Mouse (Mus musculus) layer of hippocampus, adult 9-10 months (tissue): ENCODE results near the gene Celf2.

Experiments used
- DNase-seq: peaks from one replicate; pipeline ENCODE4 v3.0.0; 2022; ENCODE audit warnings: low spot score

Celf2 gene

GRCm38 (mm10) chr2:6867297-6867696, 642.1 kb downstream of the Celf2 start:
- DNase-seq: no peak

- no peak for DNase-seq
Observed at GRCm38 (mm10) chr2:6865785-6866184, 643.6 kb downstream of the Celf2 start.

- DNase-seq: no peak
Observed at GRCm38 (mm10) chr2:6850102-6850644, 659.2 kb downstream of the Celf2 start.

- DNase-seq: no peak
Observed at GRCm38 (mm10) chr2:6849388-6849787, 660.0 kb downstream of the Celf2 start.

GRCm38 (mm10) chr2:6830021-6830420, 679.3 kb downstream of the Celf2 start:
- no peak for DNase-seq

- no peak for DNase-seq
Observed at GRCm38 (mm10) chr2:6827583-6827982, 681.8 kb downstream of the Celf2 start.

- DNase-seq: no peak
Observed at GRCm38 (mm10) chr2:6823021-6823420, 686.3 kb downstream of the Celf2 start.

GRCm38 (mm10) chr2:6821593-6821992, 687.8 kb downstream of the Celf2 start:
- DNase-seq: no peak

- DNase-seq: no peak
Observed at GRCm38 (mm10) chr2:6815281-6815680, 694.1 kb downstream of the Celf2 start.

- DNase-seq: no peak
Observed at GRCm38 (mm10) chr2:6808736-6809135, 700.6 kb downstream of the Celf2 start.

GRCm38 (mm10) chr2:6796754-6797153, 712.6 kb downstream of the Celf2 start:
- DNase-seq: no peak

- no peak for DNase-seq
Observed at GRCm38 (mm10) chr2:6795995-6796588, 713.3 kb downstream of the Celf2 start.

GRCm38 (mm10) chr2:6794858-6795257, 714.5 kb downstream of the Celf2 start:
- no peak for DNase-seq

GRCm38 (mm10) chr2:6790876-6791275, 718.5 kb downstream of the Celf2 start:
- no peak for DNase-seq

GRCm38 (mm10) chr2:6786494-6787144, 722.7 kb downstream of the Celf2 start:
- DNase-seq: no peak

- no peak for DNase-seq
Observed at GRCm38 (mm10) chr2:6770214-6770613, 739.1 kb downstream of the Celf2 start.

GRCm38 (mm10) chr2:6762381-6762780, 747.0 kb downstream of the Celf2 start:
- DNase-seq: no peak

- no peak for DNase-seq
Observed at GRCm38 (mm10) chr2:6743173-6743572, 766.2 kb downstream of the Celf2 start.

GRCm38 (mm10) chr2:6739998-6740668, 769.2 kb downstream of the Celf2 start:
- DNase-seq: no peak

- no peak for DNase-seq
Observed at GRCm38 (mm10) chr2:6732026-6732425, 777.3 kb downstream of the Celf2 start.

- DNase-seq: no peak
Observed at GRCm38 (mm10) chr2:6730860-6731259, 778.5 kb downstream of the Celf2 start.

- DNase-seq: no peak
Observed at GRCm38 (mm10) chr2:6729984-6730383, 779.4 kb downstream of the Celf2 start.

- no peak for DNase-seq
Observed at GRCm38 (mm10) chr2:6728840-6729252, 780.5 kb downstream of the Celf2 start.
